Mouse (Mus musculus): ENCODE data around the gene Ntn1.
A peak's percentile ranks its signal among the peaks of the same experiment; 100 is the strongest.

The Ntn1 gene

DNA sequence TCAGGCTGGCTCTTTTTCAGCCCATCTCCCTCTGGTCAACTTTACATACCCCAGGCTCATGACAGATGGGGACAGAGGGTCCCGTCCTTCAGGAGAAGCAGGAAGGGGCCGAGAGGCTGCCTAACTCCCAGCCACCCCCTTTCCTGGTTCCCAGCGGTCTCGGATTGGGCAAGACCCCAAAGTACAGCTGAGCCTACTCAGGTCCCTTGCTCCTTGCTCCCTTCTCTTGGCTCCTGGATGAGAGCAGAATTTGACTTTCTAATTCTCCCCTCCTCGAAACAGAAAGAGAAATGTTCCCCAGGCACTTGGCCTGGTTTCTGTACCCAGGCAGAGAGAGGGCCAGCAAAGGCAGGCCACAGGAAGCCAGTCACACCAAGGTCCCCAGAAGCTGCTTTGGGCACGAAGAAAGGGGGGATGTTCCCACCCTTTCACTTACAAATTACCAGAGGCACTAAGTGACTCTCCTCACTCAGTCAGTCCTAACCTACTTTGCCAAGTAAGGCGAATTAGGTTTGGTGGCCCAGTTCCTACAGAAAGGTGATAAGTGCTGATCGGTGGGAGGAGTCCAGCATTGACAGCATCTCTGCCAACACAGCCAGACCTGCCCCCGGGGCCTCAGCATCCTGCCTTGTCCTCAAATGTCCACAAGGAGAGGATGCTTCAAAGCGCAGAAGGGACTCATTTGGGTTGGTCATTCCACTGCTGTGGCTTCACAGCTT lies 70.1 kb downstream of the Ntn1 start:
- DNase-seq (ENCODE audit: low spot score), result no peak

DNA sequence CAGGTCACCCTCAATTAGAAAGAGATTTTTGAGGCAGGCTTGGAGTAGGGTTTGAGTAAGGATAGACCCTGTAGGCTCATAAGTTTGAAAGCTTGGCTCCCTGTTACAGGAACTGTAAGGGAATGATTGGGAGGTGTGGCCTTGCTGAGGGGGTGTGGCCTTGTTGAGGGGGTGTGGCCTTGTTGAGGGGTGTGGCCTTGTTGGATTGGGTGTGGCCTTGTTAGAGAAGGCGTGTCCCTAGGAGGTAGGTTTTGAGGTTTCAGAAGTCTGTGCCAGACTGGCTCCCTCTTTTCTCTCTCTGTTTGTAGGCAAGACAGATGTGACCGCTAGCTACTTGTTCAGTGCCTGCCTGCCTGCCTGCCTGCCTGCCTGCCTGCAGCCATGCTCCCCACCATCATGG lies 75.8 kb downstream of the Ntn1 start:
- no peak for DNase-seq (ENCODE audit: low spot score)

DNA sequence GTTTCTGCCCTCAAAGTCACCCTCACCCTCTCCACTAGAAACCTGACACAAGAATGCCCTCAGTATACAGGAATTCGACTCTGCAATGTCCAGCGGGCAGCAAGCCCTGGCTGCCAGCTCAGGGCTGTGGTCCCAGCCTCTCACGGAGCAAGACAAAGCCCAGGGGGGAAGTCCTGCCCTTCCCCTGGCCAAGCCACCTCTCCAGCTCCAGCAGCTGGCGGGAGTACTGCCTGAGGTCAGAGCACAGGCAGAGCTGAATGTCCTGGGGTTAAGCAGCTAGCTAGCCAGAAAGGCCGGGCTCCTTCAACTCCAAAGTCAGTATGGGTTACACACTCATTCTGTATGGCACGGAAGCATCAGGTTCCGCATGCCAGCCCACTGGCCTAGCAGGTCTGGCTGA lies 79.2 kb downstream of the Ntn1 start:
- DNase-seq (ENCODE audit: low spot score), result no peak

DNA sequence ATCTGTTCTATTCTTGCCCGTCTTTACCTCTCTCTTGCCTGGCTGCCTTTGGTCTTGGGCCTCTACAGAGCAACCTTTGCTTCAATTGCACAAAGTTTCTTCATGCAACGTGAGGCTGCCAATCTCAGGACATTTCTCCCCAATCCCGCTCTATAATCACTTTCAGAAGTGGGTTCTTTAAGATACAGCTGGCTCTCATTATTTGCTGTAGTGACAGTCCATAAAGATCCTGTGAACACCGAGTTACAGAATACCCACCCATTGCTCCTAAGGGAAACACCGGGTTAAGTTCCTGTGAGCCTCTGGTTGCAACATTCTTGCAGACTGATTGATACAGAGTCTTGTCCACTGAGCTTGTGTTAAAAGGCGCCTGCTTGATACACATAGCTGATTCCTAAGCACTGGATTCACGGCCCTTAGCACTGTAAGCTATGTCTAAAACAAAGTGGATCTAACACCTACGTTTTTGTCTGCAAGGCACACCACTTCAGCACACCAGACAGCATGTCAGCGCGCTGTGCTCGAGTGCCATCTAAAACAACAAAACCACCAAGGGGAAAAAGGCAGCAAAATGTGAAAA lies 85.0 kb downstream of the Ntn1 start:
- no peak for DNase-seq (ENCODE audit: low spot score)

DNA sequence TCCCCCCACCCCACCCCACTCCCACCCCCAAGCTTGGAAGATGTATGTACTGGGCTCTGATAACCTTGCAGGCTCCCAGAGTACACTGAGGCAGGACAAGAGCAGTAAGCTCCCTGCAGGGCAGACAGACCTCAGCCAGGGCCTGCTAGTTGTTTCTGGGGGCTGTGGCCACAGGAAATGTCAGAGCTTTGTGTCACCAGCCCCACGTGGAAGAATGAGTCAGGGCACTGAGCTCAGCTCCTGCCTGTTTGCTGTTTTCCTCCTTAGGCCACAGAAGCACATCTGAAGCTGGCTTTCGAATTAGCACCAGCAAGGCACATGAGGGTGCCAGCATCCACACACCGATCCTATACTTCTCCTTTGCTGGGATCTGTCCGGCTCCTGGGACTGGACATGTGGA lies 86.8 kb downstream of the Ntn1 start:
- no peak for DNase-seq (ENCODE audit: low spot score)

DNA sequence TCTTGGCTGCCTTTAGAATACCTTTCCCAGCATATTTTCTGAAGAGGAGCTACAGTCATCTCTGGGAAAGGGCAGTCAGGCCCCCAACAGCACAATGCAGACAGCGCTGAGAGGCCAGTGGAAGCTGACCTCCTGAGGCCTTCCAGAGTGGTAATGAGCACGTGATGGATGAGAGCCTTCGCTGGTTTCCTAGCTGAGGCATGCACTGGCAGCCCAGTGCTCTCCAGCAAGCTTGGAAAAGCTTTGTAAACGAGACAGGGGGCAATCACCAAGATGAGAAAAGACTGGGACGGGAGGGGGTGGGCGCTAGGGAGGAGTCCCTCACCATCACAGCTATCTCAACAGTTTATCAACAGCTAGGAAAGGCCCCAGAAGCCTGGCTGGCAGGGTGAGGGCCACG lies 87.6 kb downstream of the Ntn1 start:
- DNase-seq (ENCODE audit: low spot score), result no peak

DNA sequence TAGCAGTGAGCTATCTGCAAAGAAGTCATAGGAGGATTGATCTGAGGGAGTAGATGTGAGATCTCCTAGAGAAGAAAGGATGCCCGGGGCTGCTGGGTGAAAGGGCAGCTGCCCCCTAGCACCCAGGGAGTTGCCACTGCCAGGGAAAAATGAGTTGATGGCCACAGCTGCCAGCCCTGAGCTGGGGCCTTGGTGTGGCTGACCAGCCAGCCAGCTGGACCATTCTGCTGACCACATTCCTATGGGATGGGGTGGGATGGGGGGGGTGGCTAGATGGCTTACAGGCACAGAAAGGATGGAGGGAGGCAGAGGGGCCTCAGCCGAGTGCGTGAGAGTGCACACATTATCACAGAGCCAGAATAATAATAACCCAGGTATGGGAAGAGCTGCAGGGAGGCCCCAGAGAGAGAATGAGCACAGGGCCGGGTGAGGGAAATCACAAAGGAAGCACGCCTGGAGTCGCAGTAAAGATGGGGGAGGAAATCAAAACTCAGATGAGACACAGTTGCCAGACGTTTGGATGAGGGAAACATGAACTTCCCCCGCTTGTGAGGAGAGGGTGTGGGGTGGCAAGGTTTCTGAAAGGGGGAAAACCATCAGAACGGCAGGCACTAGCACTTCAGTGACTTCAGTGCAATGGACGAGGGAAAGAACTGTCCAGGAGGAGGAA lies 91.6 kb downstream of the Ntn1 start:
- DNase-seq (ENCODE audit: low spot score), result no peak

DNA sequence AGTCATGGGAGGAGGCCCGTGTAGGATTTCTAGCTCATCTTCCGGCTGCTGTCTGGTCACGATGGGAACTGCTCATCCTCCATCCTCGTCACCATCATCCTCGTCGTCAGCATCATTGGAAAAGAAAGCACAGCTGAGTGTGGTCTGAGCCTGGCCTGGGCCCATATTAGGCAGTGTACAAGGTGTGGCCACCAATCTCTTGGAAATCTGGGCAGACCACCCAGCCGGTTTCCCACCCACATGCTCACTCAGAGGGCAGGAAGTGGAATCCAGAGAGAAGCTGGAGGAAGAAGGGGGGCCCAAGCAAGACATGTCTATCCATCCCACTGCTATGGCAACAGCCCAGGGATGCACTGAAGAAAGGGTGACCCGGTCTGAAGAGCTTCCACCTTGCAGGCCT lies 94.6 kb downstream of the Ntn1 start:
- DNase-seq (ENCODE audit: low spot score), result no peak

DNA sequence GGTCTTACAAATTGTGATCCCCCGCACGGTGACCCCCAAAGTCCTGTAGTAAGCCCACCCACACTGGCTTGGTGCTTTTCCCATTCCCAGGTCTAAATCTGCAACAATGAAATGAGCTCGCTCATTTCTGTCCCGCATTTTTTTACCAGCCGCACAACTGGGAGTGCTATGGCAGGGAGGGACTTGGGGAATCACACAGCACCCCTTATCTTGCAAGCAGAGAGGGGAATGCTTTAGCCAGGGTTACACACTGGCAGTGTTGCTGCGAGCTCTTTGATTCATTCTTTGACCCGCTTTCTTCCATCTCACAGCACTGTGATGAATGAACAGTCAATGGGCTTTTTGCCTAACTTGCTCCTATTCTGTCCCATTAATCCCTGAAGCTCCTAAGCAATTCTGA lies 98.3 kb downstream of the Ntn1 start:
- DNase-seq (ENCODE audit: low spot score), result no peak

DNA sequence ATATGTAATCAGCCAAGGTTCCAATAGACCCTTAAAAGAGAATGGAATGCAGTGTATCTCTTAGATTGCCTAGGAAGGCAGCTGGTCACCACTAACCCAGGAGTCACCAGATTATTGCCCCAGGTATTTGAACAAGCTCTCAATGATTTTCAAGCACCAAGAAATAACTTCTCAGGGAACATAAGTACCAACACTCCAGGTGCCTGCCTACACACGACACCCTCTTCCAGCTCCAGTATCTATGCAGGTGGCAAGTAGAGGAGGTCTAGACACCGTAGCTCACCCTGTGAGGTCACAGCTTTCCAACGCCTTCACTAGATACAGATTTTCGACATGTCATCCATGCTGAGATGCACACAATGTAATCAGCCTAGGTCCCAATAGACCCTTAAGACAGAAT lies 99.0 kb downstream of the Ntn1 start:
- DNase-seq (ENCODE audit: low spot score), result no peak

DNA sequence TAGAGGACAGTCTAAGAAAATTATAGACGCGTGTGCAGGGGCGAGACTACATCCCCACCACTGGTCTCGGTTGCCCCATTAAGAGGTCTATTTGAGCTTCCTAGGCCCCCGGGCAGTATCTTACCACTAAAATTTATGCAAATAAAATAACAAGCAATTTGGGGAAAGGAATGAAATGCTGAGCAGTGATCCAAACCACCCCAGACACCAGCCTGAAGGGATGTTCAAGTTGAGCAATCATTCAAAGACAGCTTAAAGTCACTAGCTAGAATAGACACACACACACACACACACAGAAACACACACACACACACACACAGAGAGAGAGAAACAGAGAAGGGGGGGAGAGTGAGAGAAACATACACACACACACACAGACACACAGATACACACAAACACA lies 105.1 kb downstream of the Ntn1 start:
- no peak for DNase-seq (ENCODE audit: low spot score)

DNA sequence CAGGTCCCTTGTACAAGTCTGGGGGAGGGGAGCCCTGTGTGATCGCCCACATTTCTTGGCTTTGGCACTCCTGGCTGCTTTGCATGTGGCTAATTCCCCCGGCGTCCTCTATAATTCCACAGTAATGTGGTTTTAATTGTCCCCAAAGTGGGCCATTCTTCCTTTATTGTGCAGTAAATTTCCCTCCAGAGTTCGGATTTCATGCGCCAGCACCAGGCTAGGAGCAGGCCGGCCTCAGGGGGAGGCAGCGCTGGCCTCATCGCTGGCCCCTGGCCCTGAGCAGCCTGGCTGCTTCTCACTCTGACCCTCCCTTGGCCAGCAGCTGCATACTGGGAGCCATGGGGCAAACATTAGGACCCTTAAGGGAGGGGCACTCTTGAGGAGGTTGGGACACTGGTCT lies 110.0 kb downstream of the Ntn1 start:
- DNase-seq (ENCODE audit: low spot score), result no peak

DNA sequence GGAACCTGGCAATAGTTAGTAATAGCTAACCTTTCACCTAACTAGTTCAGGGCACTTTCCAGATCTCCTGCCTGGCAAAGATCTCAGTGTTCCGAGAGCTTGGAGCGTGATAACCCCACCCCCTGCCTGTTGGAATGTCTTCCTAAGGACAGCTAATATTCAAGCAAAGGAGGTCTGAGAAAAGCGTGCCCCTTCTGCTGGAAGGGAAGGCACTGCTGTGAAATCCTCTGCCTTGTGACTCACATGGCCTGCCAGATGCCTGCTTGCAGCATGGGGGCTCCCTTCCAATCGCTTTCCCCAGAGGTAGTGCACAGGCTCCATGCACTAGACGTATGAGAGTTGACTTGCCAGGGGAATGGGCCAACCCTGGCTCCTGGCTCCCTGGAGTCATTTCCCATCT lies 113.3 kb downstream of the Ntn1 start:
- no peak for DNase-seq (ENCODE audit: low spot score)

DNA sequence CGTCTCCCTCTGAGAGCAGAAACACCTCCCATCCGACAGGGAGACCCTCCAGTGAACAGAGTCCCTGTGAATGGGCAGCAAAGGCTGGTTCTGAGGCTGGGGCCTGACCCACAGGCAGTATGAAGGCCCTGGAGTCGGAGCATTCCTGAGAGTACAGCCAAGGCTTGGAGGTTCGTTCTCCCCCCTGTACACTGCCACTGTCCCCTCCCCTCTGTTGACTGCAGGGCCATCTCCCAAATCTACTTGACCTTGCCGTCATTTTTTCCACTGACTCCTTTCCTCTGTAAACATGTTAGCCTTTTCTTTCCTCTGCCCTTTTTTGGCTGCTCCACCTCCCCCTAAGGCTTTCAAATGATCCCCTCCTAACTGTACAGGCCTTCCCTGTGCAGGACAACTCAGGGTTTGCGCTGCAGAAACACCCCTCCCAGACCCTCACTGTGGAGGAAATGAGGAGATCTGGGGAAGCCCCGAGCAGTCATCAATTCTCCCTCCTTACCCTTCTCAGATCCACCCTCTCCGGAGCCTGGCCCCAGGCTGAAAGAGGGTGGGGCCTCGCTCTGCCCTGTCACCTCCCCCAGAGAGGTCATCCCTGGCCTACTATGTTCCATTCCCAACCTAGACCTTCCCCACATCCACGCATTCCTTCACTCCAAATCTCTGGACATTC lies 114.3 kb downstream of the Ntn1 start:
- DNase-seq (ENCODE audit: low spot score), result peak; percentile 9

DNA sequence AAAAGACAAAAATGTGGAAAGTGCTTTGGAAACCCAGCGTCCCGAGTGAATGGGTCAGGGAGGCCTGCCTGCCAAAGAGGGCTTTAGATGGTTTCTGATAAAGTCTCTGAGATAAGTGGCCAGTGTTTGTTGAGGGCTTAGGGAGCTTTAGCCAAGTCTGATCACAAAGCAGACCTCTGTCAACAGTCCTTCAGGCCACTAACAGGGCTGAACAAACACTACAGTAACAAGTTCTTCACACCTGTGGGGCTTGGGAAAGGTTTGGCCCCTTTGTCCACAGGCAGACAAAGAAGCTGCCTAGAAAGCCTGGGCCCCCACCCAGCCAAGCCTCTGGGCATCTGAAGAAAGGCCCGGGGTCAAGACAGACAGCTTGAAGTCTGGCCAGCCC lies 114.9 kb downstream of the Ntn1 start:
- DNase-seq (ENCODE audit: low spot score), result no peak

DNA sequence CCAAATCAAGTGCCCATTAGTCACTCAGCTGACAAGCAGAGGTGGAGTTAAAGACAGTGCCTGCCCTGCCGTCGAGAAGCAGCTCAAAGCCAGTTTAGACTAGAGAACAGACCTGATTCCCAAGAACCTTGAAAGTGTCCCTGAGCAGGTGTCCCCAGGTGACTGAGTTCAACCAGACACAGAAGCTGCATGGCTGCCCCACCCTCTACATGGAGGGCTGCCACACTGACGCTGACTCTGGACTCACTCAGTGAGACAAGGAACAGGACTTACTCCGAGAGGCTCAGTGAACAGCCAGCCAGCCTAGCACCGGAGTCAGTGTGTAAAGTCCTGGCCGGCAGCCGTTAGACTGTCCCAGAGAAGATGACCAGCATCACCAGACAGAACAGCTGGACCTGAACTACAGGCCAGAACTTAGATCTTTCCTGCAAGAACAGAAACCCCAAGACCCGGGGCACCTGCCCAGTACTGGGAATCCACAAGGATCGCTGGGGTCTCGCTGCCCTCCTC lies 120.6 kb downstream of the Ntn1 start:
- DNase-seq (ENCODE audit: low spot score), result no peak

DNA sequence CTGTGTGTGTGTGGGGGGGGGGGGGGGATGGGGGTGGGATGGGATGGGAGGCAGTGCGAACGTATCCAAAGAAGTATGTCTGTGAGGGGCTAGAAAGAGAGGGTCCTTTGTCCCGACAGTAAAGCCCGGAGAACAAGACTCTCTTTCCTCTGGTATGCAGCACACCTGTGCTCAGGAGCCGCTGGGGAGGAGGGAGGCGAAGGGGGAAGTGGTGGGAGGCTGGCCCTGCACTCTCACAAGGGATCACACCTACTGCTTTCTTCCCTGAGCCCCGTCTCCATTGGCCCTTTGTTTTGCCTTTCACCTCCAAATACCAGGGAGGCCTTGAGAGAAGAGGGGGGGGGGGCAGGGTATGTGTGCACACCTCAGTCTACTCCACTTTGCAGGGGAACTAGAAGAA lies 123.7 kb downstream of the Ntn1 start:
- DNase-seq (ENCODE audit: low spot score), result no peak

DNA sequence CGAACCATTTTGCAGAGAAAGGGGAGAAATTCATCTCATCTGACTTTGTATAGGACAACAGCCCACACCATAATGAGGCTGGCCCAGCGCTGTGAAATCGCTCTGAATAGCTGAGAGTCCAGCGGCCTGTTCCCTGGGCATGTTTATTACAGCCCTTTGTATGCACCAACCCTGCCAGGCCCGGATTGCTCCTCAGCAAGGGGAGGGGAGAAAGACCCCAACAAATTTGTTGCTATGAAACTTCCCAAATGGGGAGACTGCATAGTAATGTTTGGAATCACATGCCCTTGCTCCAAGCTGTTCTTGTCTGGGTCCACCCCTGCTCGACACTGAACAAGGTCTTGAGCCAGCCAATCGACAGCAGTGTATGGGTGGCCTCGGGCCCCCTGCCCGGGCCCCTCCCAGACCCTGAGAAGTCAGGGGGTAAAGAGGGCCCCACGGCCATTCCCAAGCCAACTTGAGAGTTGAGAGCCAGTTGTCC lies 126.3 kb downstream of the Ntn1 start:
- DNase-seq (ENCODE audit: low spot score), result no peak

DNA sequence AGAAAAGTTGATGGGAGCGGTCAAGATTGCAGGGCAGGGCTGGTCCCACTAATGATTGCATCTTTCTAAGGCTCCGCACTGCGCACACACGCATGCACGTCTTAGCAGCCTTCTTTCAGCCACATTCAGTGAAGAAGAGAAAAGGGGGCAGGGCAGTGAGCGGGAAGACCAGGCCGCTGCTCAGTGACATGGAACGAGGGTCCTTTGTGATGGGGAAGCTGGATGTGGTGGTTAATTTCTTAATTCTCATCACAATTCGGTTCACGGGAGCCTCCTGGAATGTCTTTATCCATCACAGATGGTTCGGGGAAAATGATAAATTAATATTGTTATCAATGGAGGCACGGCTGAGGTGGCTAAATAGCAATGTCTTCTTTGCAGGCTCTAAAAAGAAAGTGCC lies 126.8 kb downstream of the Ntn1 start:
- no peak for DNase-seq (ENCODE audit: low spot score)

DNA sequence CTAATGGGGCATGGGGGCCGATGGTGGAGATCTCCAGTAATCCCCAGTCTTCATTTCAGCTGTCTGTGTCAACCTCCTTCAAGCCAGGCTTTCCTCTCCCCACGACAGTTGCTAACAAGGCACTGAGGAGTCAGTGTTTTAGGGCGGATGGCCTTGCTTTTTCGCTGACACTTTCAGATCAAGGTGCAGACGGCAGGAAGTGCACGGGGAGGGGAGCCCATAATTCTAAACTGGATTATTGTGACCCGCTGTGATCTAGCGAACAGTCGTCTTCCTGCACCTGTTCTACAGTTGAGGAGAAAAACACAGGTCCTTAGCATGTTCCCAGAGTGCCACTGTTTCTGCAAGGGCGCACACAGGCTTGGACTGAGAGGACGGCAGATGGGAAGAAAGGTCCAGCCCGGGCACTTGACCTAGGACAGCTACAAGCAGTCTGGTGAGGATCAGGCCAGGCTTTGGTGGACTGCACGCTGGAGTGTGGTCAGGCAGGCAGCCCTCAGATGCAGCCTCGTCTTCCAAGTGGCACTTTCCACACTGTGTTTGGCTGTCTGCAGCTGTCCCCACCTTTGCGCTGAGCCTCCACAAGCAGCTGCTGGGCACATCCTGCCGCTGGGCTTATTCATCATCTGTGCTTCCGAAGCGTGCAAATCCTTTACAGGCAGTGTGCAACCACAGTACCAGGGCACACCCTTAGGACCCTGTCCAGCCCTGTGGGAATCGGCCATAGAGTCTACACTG lies 129.7 kb downstream of the Ntn1 start:
- DNase-seq (ENCODE audit: low spot score), result no peak

DNA sequence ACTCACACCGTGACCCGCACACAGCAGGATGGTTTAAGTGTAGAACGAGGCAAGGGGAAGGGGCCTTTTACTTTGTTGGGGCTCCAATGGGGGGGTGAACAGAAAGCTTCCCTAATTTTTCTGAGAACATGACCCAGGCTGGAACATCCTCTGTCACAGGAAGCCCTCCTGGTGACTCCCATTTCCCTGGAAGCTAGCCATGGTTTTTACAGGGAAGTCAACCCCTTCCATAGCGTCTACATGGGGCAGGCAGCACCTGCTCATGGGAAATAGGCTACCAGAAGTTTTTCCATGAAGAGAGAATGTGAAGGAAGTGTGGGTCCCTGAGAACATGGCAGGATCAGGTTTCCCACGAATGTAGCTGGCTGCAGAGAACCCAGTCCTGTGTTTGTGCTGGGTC lies 136.3 kb downstream of the Ntn1 start:
- no peak for DNase-seq (ENCODE audit: low spot score)

DNA sequence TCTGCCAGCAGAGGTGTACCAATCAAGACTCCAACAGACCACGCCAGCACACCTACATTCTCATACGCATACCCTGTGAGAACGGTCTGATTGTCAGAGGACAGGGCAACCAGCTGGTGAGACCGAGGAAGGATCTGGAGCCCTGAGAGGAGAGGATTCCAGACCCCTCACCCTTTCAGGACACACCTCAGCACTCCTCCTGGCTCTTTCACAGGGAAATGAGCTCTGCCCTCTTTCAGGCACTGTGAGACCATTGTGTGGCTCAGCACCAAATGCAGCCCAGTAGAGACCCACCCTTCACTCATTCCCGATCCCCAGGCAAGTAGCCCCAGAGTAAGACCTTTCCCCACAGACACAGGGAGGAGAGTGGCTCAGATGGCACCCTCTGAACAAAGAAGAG lies 137.5 kb downstream of the Ntn1 start:
- no peak for DNase-seq (ENCODE audit: low spot score)
